Mouse (Mus musculus): ENCODE data around the gene Emilin2. TPM values are rescaled to one million over a fixed set of nuclear protein-coding genes. Genes with fewer than 3 reads are reported as not detected.

The Emilin2 gene
- polyA plus RNA-seq, 1 experiment, result 2.6 TPM

GRCm38 (mm10) chr17:71299879-71300278 is 11.9 kb downstream of the Emilin2 start:
- no peaks in the 10 kb centered on the region for H3K9me3 ChIP-seq (replicated peaks; ENCODE audit: control insufficient read depth, insufficient read depth, low read length, poor library complexity, severe bottlenecking)
- H3K27me3 ChIP-seq (ENCODE audit: control insufficient read depth, insufficient read depth, low read length, poor library complexity, severe bottlenecking), result no peaks in the 10 kb centered on the region
- H3K4me3 ChIP-seq (ENCODE audit: low read depth, low read length), result no peak overlapping the region
- H3K4me1 ChIP-seq (ENCODE audit: control insufficient read depth, insufficient read depth, low read length), result no peaks in the 10 kb centered on the region
- H3K27ac ChIP-seq (ENCODE audit: insufficient read depth, low read length), result no peak overlapping the region
- no peaks in the 10 kb centered on the region for H3K36me3 ChIP-seq (ENCODE audit: control insufficient read depth, insufficient read depth, low read length, poor library complexity, severe bottlenecking)
- no peak overlapping the region for H3K9ac ChIP-seq (ENCODE audit: low read depth, poor library complexity, severe bottlenecking)
- TF ChIP-seq EP300 (IDR thresholded peaks at IDR 0.05; ENCODE audit: insufficient read depth, low read depth, low read length) (no peak), CTCF (IDR thresholded peaks at IDR 0.05; ENCODE audit: low read depth, low read length) (no peak), POLR2A (IDR thresholded peaks at IDR 0.05; ENCODE audit: insufficient read depth, low read length) (no peak)

DNA sequence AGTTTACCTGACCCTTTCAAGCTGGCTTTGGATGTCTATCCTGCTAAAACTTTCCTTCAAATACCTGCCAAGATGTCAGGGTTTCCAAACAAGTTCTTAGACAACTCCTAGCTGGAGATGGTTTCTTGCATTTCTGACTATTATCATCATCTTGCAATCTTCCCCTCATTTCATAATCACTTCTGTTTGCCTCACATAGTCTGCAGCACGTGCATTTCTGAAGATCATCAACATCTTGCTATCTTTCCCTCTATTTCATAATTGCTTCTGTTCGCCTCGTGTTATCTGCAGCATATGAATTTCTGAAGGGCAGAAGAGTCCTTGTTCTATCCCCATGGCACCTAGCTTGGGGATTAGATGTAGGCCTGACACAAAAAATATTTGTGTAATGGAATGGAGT is 17.2 kb downstream of the Emilin2 start:
- Histone ChIP-seq H3K9me3 (replicated peaks; ENCODE audit: control insufficient read depth, insufficient read depth, low read length, poor library complexity, severe bottlenecking) (no peaks in the 10 kb centered on the region), H3K27me3 (ENCODE audit: control insufficient read depth, insufficient read depth, low read length, poor library complexity, severe bottlenecking) (no peaks in the 10 kb centered on the region), H3K4me3 (ENCODE audit: low read depth, low read length) (no peak overlapping the region), H3K36me3 (ENCODE audit: control insufficient read depth, insufficient read depth, low read length, poor library complexity, severe bottlenecking) (no peaks in the 10 kb centered on the region), H3K27ac (ENCODE audit: insufficient read depth, low read length) (no peak overlapping the region), H3K9ac (ENCODE audit: low read depth, poor library complexity, severe bottlenecking) (no peak overlapping the region), H3K4me1 (ENCODE audit: control insufficient read depth, insufficient read depth, low read length) (no peaks in the 10 kb centered on the region)
- TF ChIP-seq POLR2A (IDR thresholded peaks at IDR 0.05; ENCODE audit: insufficient read depth, low read length) (no peak), CTCF (IDR thresholded peaks at IDR 0.05; ENCODE audit: low read depth, low read length) (no peak), EP300 (IDR thresholded peaks at IDR 0.05; ENCODE audit: insufficient read depth, low read depth, low read length) (no peak)

GRCm38 (mm10) chr17:71292897-71293296 is 18.9 kb downstream of the Emilin2 start:
- Histone ChIP-seq H3K27ac (ENCODE audit: insufficient read depth, low read length) (no peak overlapping the region), H3K27me3 (ENCODE audit: control insufficient read depth, insufficient read depth, low read length, poor library complexity, severe bottlenecking) (no peaks in the 10 kb centered on the region)
- TF ChIP-seq EP300 (IDR thresholded peaks at IDR 0.05; ENCODE audit: insufficient read depth, low read depth, low read length), result no peak
- no peak for TF ChIP-seq POLR2A (IDR thresholded peaks at IDR 0.05; ENCODE audit: insufficient read depth, low read length)
- TF ChIP-seq CTCF (IDR thresholded peaks at IDR 0.05; ENCODE audit: low read depth, low read length), result no peak

DNA sequence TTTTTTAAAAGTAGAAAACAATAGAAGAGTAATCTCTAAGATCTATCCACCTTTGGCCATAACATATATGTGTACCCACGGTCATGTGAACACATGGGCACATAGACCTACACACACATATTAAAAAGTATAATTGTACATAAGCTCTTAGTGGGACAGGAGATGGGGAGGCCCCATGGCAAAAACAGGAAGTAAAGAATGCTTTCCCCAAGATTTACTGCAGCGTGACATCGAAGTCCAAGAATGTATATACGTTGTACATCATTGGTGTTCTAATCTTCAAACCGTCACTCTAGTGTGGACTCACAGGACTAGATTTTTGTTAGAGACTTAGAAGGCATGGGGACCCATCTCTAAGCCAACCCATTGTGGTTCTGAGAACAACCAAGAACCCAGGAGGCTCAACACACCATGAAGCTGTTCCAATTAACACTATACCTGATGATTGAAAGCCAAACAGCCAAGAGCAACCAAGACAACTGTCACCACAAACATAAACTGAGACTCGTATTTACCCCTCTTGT is 19.8 kb downstream of the Emilin2 start:
- no peak for TF ChIP-seq CTCF (IDR thresholded peaks at IDR 0.05; ENCODE audit: low read depth, low read length)
- Histone ChIP-seq H3K27me3 (ENCODE audit: control insufficient read depth, insufficient read depth, low read length, poor library complexity, severe bottlenecking) (no peaks in the 10 kb centered on the region), H3K4me3 (ENCODE audit: low read depth, low read length) (no peak overlapping the region), H3K36me3 (ENCODE audit: control insufficient read depth, insufficient read depth, low read length, poor library complexity, severe bottlenecking) (no peaks in the 10 kb centered on the region), H3K9me3 (replicated peaks; ENCODE audit: control insufficient read depth, insufficient read depth, low read length, poor library complexity, severe bottlenecking) (no peaks in the 10 kb centered on the region), H3K27ac (ENCODE audit: insufficient read depth, low read length) (no peak overlapping the region), H3K4me1 (ENCODE audit: control insufficient read depth, insufficient read depth, low read length) (no peaks in the 10 kb centered on the region), H3K9ac (ENCODE audit: low read depth, poor library complexity, severe bottlenecking) (no peak overlapping the region)

More at GRCm38 (mm10) chr17:71292897-71293296, 18.9 kb downstream of the Emilin2 start:
- no peak overlapping the region for H3K4me3 ChIP-seq (ENCODE audit: low read depth, low read length)
- H3K9ac ChIP-seq (ENCODE audit: low read depth, poor library complexity, severe bottlenecking), result no peak overlapping the region
- H3K36me3 ChIP-seq (ENCODE audit: control insufficient read depth, insufficient read depth, low read length, poor library complexity, severe bottlenecking), result no peaks in the 10 kb centered on the region
- H3K4me1 ChIP-seq (ENCODE audit: control insufficient read depth, insufficient read depth, low read length), result no peaks in the 10 kb centered on the region
- H3K9me3 ChIP-seq (replicated peaks; ENCODE audit: control insufficient read depth, insufficient read depth, low read length, poor library complexity, severe bottlenecking), result no peaks in the 10 kb centered on the region

GRCm38 (mm10) chr17:71290486-71291410 is 21.0 kb downstream of the Emilin2 start:
- TF ChIP-seq POLR2A (IDR thresholded peaks at IDR 0.05; ENCODE audit: insufficient read depth, low read length), result no peak
- TF ChIP-seq EP300 (IDR thresholded peaks at IDR 0.05; ENCODE audit: insufficient read depth, low read depth, low read length), result no peak
- no peak for TF ChIP-seq CTCF (IDR thresholded peaks at IDR 0.05; ENCODE audit: low read depth, low read length)
- H3K4me1 ChIP-seq (ENCODE audit: control insufficient read depth, insufficient read depth, low read length), result no peaks in the 10 kb centered on the region
- H3K4me3 ChIP-seq (ENCODE audit: low read depth, low read length), result no peak overlapping the region
- no peaks in the 10 kb centered on the region for H3K27me3 ChIP-seq (ENCODE audit: control insufficient read depth, insufficient read depth, low read length, poor library complexity, severe bottlenecking)
- no peak overlapping the region for H3K27ac ChIP-seq (ENCODE audit: insufficient read depth, low read length)
- no peaks in the 10 kb centered on the region for H3K36me3 ChIP-seq (ENCODE audit: control insufficient read depth, insufficient read depth, low read length, poor library complexity, severe bottlenecking)
- no peak overlapping the region for H3K9ac ChIP-seq (ENCODE audit: low read depth, poor library complexity, severe bottlenecking)
- H3K9me3 ChIP-seq (replicated peaks; ENCODE audit: control insufficient read depth, insufficient read depth, low read length, poor library complexity, severe bottlenecking), result no peaks in the 10 kb centered on the region

DNA sequence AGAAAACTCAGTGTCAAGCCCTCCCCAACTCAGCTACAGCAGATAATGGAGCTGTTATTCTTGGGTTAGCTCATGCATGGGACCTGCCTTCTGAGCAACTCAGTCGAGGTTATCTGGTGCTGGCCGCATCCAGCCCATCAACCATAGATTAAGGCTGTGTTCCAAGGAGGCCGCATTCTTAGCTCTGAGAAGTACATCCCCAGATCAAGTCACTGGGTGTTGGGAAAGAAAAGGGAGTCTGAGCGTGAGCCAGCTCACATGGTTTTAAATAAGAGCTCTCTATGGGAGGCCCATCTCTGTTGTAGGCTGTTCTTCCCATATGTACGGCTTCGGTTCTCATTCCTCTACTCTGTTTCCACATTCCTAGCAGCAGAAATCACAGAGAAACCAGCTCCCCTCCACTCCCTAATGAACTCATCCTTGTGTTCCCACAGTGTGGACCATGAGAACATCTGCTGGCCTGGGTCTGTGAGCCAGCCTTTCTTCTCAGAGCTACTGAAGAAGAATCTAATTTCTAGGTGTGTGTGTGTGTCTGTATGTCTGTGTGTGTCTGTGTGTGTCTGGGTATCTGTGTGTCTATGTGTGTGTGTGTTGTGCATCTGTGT is 22.1 kb downstream of the Emilin2 start:
- Histone ChIP-seq H3K36me3 (ENCODE audit: control insufficient read depth, insufficient read depth, low read length, poor library complexity, severe bottlenecking) (no peaks in the 10 kb centered on the region), H3K27me3 (ENCODE audit: control insufficient read depth, insufficient read depth, low read length, poor library complexity, severe bottlenecking) (no peaks in the 10 kb centered on the region), H3K4me3 (ENCODE audit: low read depth, low read length) (no peak overlapping the region), H3K27ac (ENCODE audit: insufficient read depth, low read length) (no peak overlapping the region), H3K9ac (ENCODE audit: low read depth, poor library complexity, severe bottlenecking) (no peak overlapping the region), H3K4me1 (ENCODE audit: control insufficient read depth, insufficient read depth, low read length) (no peaks in the 10 kb centered on the region), H3K9me3 (replicated peaks; ENCODE audit: control insufficient read depth, insufficient read depth, low read length, poor library complexity, severe bottlenecking) (no peaks in the 10 kb centered on the region)
- TF ChIP-seq CTCF (IDR thresholded peaks at IDR 0.05; ENCODE audit: low read depth, low read length), result no peak
- no peak for TF ChIP-seq EP300 (IDR thresholded peaks at IDR 0.05; ENCODE audit: insufficient read depth, low read depth, low read length)
- no peak for TF ChIP-seq POLR2A (IDR thresholded peaks at IDR 0.05; ENCODE audit: insufficient read depth, low read length)
